Mouse (Mus musculus) T-helper 17 cell (primary cell): Measurements from ENCODE around the gene Epha2.

Experiments
- in situ Hi-C, 2 experiments: fragments of 300-600 bp; cut with MboI, MseI; formaldehyde crosslinking; loops; 1 replicate in 1 of 2; 2 replicates in 1 of 2; pipeline ENCODE4 v1.15.1; 2025; ENCODE audit warnings: high pct_unique_total_duplicates in 2 of 2

Epha2 gene

GRCm38 (mm10) chr4:141327075-141327474 is 26.0 kb downstream of the Epha2 start:
- in situ Hi-C loops = no loop called here

- in situ Hi-C loops = no loop called here
Observed at GRCm38 (mm10) chr4:141328742-141329141, 27.7 kb downstream of the Epha2 start.

DNA sequence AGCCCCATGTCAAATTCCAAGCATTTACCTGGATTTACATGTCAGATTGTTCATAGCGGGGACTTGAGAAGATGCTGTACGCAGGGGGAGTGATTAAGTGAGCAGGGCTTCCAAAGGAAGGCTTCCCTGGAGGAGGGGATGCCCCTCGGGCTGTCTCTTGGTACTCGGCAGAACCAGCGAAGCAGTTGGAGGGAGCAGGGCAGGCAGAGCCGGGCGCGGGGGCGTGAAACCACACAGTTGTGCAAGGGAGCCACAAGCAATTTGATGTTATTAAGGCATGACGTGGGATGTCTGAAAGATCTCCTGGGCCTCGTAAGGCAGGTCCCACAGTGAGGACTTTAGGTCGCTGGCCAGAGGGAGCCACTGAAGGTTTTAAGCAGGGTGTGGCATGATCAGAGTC is 28.9 kb downstream of the Epha2 start:
- in situ Hi-C loops = no loop called here

GRCm38 (mm10) chr4:141331446-141331845 is 30.4 kb downstream of the Epha2 start:
- in situ Hi-C loops = no loop called here

GRCm38 (mm10) chr4:141332258-141332657 is 31.2 kb downstream of the Epha2 start:
- in situ Hi-C loops = no loop called here

GRCm38 (mm10) chr4:141334695-141335094 is 33.7 kb downstream of the Epha2 start:
- in situ Hi-C loops = no loop called here

DNA sequence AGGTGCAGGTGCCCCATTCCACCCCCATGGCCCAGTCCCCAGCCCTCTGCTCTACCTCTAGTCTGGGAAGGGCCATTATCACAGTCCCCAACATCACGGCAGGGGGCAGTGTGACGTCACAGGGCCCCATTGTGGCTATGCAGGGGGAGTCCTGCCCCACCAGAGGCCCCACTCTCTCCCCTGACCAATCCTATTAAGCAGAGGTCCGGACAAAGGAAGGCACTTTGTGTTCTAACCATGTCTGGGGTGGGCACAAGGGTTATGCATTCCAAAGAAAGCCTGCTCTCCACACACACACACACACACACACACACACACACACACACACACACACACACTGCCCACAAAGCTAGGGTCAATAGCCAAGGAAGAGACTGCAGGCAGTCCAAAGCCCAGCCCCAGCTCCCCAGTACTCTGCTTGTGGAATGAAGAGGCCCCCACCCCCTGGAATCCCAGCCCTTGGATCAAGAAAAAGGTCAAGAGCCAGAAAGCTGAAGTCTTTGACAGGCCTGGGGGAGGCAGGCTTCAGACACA is 34.3 kb downstream of the Epha2 start:
- in situ Hi-C loops = no loop called here

- in situ Hi-C loops = no loop called here
Observed at GRCm38 (mm10) chr4:141336196-141336595, 35.2 kb downstream of the Epha2 start.

DNA sequence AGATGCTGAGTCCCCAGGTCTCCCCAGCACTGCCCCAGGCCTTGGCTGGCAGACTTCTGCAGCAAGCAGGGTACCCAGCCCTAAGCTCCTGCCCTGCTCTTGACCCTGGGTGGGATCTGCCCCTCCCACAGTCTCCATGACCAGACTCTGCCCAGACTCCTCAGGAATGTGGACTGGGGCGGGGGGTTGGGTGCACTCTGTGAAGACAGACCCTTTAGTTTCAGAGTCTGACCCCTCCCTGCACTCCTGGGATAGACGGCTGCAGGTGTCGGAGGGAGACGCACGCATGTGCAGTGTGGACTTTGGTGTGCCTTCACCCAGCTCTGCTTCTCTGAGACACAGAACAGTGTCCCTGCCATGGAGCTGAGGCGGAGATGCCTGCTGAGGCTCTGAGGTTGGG is 36.9 kb downstream of the Epha2 start:
- in situ Hi-C loops = no loop called here

- in situ Hi-C loops = no loop called here
Observed at GRCm38 (mm10) chr4:141338853-141339252, 37.8 kb downstream of the Epha2 start.

GRCm38 (mm10) chr4:141341477-141341876 is 40.4 kb downstream of the Epha2 start:
- in situ Hi-C loops = loop anchor here in 1 of 2 experiments (10.0 kb wide), 1 partner anchor 1557 kb away; no protein-coding TSS in a partner anchor

- in situ Hi-C loops = loop anchor here in 1 of 2 experiments (10.0 kb wide), 1 partner anchor 1559 kb away; no protein-coding TSS in a partner anchor
Observed at GRCm38 (mm10) chr4:141343515-141343914, 42.5 kb downstream of the Epha2 start.

GRCm38 (mm10) chr4:141345219-141345618 is 44.2 kb downstream of the Epha2 start:
- in situ Hi-C loops = loop anchor here in 1 of 2 experiments (10.0 kb wide), 1 partner anchor 1560 kb away; no protein-coding TSS in a partner anchor

GRCm38 (mm10) chr4:141347365-141347797 is 46.3 kb downstream of the Epha2 start:
- in situ Hi-C loops = loop anchor here in 1 of 2 experiments (10.0 kb wide), 1 partner anchor 1563 kb away; no protein-coding TSS in a partner anchor

DNA sequence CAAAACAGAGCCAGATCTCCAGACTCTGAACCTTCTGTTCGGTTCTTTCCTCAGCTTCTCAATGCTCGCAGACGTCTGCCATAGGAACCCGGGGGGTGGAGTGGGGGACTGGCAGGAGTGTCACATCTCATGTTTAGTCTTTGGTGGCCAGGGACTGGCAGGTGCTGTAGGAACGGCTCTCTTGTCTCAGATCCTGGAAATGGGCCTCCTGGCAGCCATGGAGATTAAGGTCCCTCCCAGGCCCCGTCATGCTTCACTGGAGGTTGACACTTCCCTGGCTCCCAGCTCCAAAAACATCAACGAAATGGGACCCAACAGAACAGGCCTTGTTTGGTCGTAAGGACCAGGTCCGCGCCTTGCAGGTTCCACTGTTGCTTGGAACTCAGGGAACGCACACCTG is 47.6 kb downstream of the Epha2 start:
- in situ Hi-C loops = loop anchor here in 1 of 2 experiments (10.0 kb wide), 1 partner anchor 1564 kb away; no protein-coding TSS in a partner anchor

DNA sequence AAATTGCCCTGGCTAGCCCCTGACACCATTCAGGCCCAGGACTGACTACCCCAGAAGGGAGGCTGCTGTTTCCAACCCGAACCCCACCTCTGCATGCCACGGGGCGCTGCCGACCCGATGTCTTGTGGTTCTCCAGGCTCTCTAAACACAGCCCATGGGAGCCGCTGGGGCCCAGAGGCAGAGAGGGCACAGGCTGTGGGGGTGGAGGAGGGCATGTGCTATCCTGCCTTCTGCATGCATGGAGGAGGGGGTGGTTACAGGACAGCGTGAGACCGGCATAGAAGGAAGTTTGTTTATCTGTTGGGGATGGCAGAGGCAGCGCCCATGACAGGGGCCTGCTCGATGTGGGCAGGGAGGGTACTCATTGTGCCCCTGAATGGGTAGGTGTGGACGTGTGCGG is 49.0 kb downstream of the Epha2 start:
- in situ Hi-C loops = no loop called here

GRCm38 (mm10) chr4:141351972-141352371 is 50.9 kb downstream of the Epha2 start:
- in situ Hi-C loops = no loop called here

GRCm38 (mm10) chr4:141352986-141353385 is 51.9 kb downstream of the Epha2 start:
- in situ Hi-C loops = no loop called here

GRCm38 (mm10) chr4:141353868-141354267 is 52.8 kb downstream of the Epha2 start:
- in situ Hi-C loops = no loop called here

GRCm38 (mm10) chr4:141357811-141358210 is 56.8 kb downstream of the Epha2 start:
- in situ Hi-C loops = no loop called here

GRCm38 (mm10) chr4:141359222-141359621 is 58.2 kb downstream of the Epha2 start:
- in situ Hi-C loops = no loop called here

DNA sequence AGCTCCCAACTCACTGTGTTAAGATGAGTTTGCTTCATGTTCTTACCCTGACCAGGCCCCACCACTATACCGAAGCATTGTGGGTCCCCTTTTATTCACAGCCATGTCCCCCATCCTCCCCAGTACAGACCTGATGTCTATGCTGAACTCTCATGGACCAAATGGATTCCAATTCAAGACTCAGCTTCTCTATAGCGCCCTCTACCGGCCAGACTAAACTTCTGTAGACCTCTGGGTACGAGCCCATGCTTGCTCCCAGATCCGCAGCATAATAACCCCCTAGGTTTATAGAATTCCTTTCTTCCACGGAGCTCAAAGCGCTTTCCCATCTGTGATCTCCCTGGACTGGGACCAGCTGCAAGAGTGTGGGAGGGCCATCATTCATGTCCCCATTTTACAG is 59.8 kb downstream of the Epha2 start:
- in situ Hi-C loops = loop anchor here (5.0 kb wide), 1 partner anchor 84 kb away; no protein-coding TSS in a partner anchor

- in situ Hi-C loops = loop anchor here (5.0 kb wide), 1 partner anchor 86 kb away; no protein-coding TSS in a partner anchor
Observed at GRCm38 (mm10) chr4:141362937-141363548, 62.0 kb downstream of the Epha2 start.
